Mouse (Mus musculus): ENCODE results near the gene 1700001P01Rik. TPM values are rescaled to one million over a fixed set of nuclear protein-coding genes. Genes with fewer than 3 reads are reported as not detected.

1700001P01Rik gene
- polyA plus RNA-seq, 1 experiment: not detected

- no peak for TF ChIP-seq GATA1 (IDR thresholded peaks at IDR 0.05; ENCODE audit: low read length)
These were observed 30.4 kb downstream of the 1700001P01Rik start for GRCm38 (mm10) chr11:97745331-97745721.

GRCm38 (mm10) chr11:97744718-97745330, 30.9 kb downstream of the 1700001P01Rik start:
- TF ChIP-seq GATA1 (IDR thresholded peaks at IDR 0.05; ENCODE audit: low read length): no peak

- TF ChIP-seq GATA1 (IDR thresholded peaks at IDR 0.05; ENCODE audit: low read length): no peak
These were observed 31.5 kb downstream of the 1700001P01Rik start, which contains the start of gene Pip4k2b for GRCm38 (mm10) chr11:97744063-97744717. Gene Pip4k2b, minus strand, starts transcription at chr11:97744704.

- no peak for TF ChIP-seq GATA1 (IDR thresholded peaks at IDR 0.05; ENCODE audit: low read length)
These were observed 32.3 kb downstream of the 1700001P01Rik start for GRCm38 (mm10) chr11:97743423-97743822.

GRCm38 (mm10) chr11:97742591-97742990, 33.1 kb downstream of the 1700001P01Rik start:
- TF ChIP-seq GATA1 (IDR thresholded peaks at IDR 0.05; ENCODE audit: low read length): no peak

GRCm38 (mm10) chr11:97742157-97742556, 33.6 kb downstream of the 1700001P01Rik start:
- TF ChIP-seq GATA1 (IDR thresholded peaks at IDR 0.05; ENCODE audit: low read length): no peak

GRCm38 (mm10) chr11:97740190-97740589, 35.5 kb downstream of the 1700001P01Rik start:
- TF ChIP-seq GATA1 (IDR thresholded peaks at IDR 0.05; ENCODE audit: low read length): no peak

GRCm38 (mm10) chr11:97739155-97739554, 36.6 kb downstream of the 1700001P01Rik start:
- TF ChIP-seq GATA1 (IDR thresholded peaks at IDR 0.05; ENCODE audit: low read length): no peak

- no peak for TF ChIP-seq GATA1 (IDR thresholded peaks at IDR 0.05; ENCODE audit: low read length)
These were observed 37.0 kb downstream of the 1700001P01Rik start for GRCm38 (mm10) chr11:97738703-97739102.

GRCm38 (mm10) chr11:97737600-97737999, 38.1 kb downstream of the 1700001P01Rik start:
- no peak for TF ChIP-seq GATA1 (IDR thresholded peaks at IDR 0.05; ENCODE audit: low read length)

- no peak for TF ChIP-seq GATA1 (IDR thresholded peaks at IDR 0.05; ENCODE audit: low read length)
These were observed 39.1 kb downstream of the 1700001P01Rik start for GRCm38 (mm10) chr11:97736645-97737044.

- TF ChIP-seq GATA1 (IDR thresholded peaks at IDR 0.05; ENCODE audit: low read length): no peak
These were observed 42.0 kb downstream of the 1700001P01Rik start for GRCm38 (mm10) chr11:97733689-97734088.

GRCm38 (mm10) chr11:97728730-97729129, 47.0 kb downstream of the 1700001P01Rik start:
- TF ChIP-seq GATA1 (IDR thresholded peaks at IDR 0.05; ENCODE audit: low read length): no peak

GRCm38 (mm10) chr11:97728311-97728710, 47.4 kb downstream of the 1700001P01Rik start:
- TF ChIP-seq GATA1 (IDR thresholded peaks at IDR 0.05; ENCODE audit: low read length): no peak

- no peak for TF ChIP-seq GATA1 (IDR thresholded peaks at IDR 0.05; ENCODE audit: low read length)
These were observed 52.0 kb downstream of the 1700001P01Rik start for GRCm38 (mm10) chr11:97723709-97724108.

Other genes with a start within 250 kb of the 1700001P01Rik start
- 0.09 and 0.18 TPM in 2 replicates for gene Srcin1, start 199.7 kb downstream of the 1700001P01Rik start, polyA plus RNA-seq (2012)
- not detected in 2 replicates for gene Epop, start 146.2 kb downstream of the 1700001P01Rik start, polyA plus RNA-seq (2012)
- 42.2 and 42.3 TPM in 2 replicates for gene Mllt6, start 112.5 kb downstream of the 1700001P01Rik start, polyA plus RNA-seq (2012)
- gene Cisd3, start 90.1 kb downstream of the 1700001P01Rik start, polyA plus RNA-seq (2012): 1.6 and 3.1 TPM in 2 replicates
- gene Pcgf2, start 75.4 kb downstream of the 1700001P01Rik start, polyA plus RNA-seq (2012): 6.3 and 9.1 TPM in 2 replicates
- 16.1 and 122 TPM in 2 replicates for gene Psmb3, start 72.5 kb downstream of the 1700001P01Rik start, polyA plus RNA-seq (2012)
- 28.3 and 31.4 TPM in 2 replicates for gene Pip4k2b, start 31.2 kb downstream of the 1700001P01Rik start, polyA plus RNA-seq (2012)
- gene Cwc25, start 9.4 kb downstream of the 1700001P01Rik start, polyA plus RNA-seq (2012): 30.0 and 34.5 TPM in 2 replicates
- 62.2 and 87.5 TPM in 2 replicates for gene Rpl23, start 6.5 kb upstream of the 1700001P01Rik start, polyA plus RNA-seq (2012)
- 51.4 and 65.7 TPM in 2 replicates for gene Lasp1, start 23.1 kb upstream of the 1700001P01Rik start, polyA plus RNA-seq (2012)
- gene B230217C12Rik, start 64.9 kb upstream of the 1700001P01Rik start, polyA plus RNA-seq (2012): 0.02 TPM in 1 of 2 replicates, not detected in the other
- not detected in 2 replicates for gene Fbxo47, start 108.2 kb upstream of the 1700001P01Rik start, polyA plus RNA-seq (2012)
- 0.14 and 0.24 TPM in 2 replicates for gene Plxdc1, start 210.5 kb upstream of the 1700001P01Rik start, polyA plus RNA-seq (2012)
- not detected in 2 replicates for gene Arl5c, start 220.3 kb upstream of the 1700001P01Rik start, polyA plus RNA-seq (2012)
- gene Cacnb1, start 247.1 kb upstream of the 1700001P01Rik start, polyA plus RNA-seq (2012): 0.32 and 0.35 TPM in 2 replicates